Mouse (Mus musculus): ENCODE measurements around the gene Mthfd2l.
A peak's percentile ranks its signal among the peaks of the same experiment; 100 is the strongest.

Mthfd2l gene

GRCm38 (mm10) chr5:90949499-90949898 is 18.6 kb downstream of the Mthfd2l start:
- no peak for DNase-seq (ENCODE audit: low spot score)

- DNase-seq (ENCODE audit: low spot score): no peak
Measured at GRCm38 (mm10) chr5:90951475-90951874, 20.6 kb downstream of the Mthfd2l start.

- no peak for DNase-seq (ENCODE audit: low spot score)
Measured at GRCm38 (mm10) chr5:90952731-90953481, 22.0 kb downstream of the Mthfd2l start.

GRCm38 (mm10) chr5:90964316-90964715 is 33.4 kb downstream of the Mthfd2l start:
- DNase-seq (ENCODE audit: low spot score): no peak

GRCm38 (mm10) chr5:90964764-90965163 is 33.8 kb downstream of the Mthfd2l start:
- no peak for DNase-seq (ENCODE audit: low spot score)

- DNase-seq (ENCODE audit: low spot score): no peak
Measured at GRCm38 (mm10) chr5:90965386-90965785, 34.5 kb downstream of the Mthfd2l start.

GRCm38 (mm10) chr5:90977244-90977643 is 46.3 kb downstream of the Mthfd2l start:
- DNase-seq (ENCODE audit: low spot score): peak; percentile 42

GRCm38 (mm10) chr5:90980297-90980696 is 49.4 kb downstream of the Mthfd2l start:
- no peak for DNase-seq (ENCODE audit: low spot score)

- DNase-seq (ENCODE audit: low spot score): no peak
Measured at GRCm38 (mm10) chr5:90987605-90988004, 56.7 kb downstream of the Mthfd2l start.

GRCm38 (mm10) chr5:90988149-90988548 is 57.2 kb downstream of the Mthfd2l start:
- no peak for DNase-seq (ENCODE audit: low spot score)

- no peak for DNase-seq (ENCODE audit: low spot score)
Measured at GRCm38 (mm10) chr5:90988592-90988991, 57.7 kb downstream of the Mthfd2l start.

GRCm38 (mm10) chr5:90999942-91000341 is 69.0 kb downstream of the Mthfd2l start:
- DNase-seq (ENCODE audit: low spot score): no peak

GRCm38 (mm10) chr5:91015216-91015615 is 84.3 kb downstream of the Mthfd2l start:
- DNase-seq (ENCODE audit: low spot score): no peak

- no peak for DNase-seq (ENCODE audit: low spot score)
Measured at GRCm38 (mm10) chr5:91023114-91023513, 92.2 kb downstream of the Mthfd2l start.

- DNase-seq (ENCODE audit: low spot score): no peak
Measured at GRCm38 (mm10) chr5:91027164-91027563, 96.2 kb downstream of the Mthfd2l start, which contains the start of gene Epgn. Gene Epgn (plus strand): TSS chr5:91027464.

- DNase-seq (ENCODE audit: low spot score): no peak
Measured at GRCm38 (mm10) chr5:91027840-91028239, 96.9 kb downstream of the Mthfd2l start.

- no peak for DNase-seq (ENCODE audit: low spot score)
Measured at GRCm38 (mm10) chr5:91030629-91031028, 99.7 kb downstream of the Mthfd2l start.

- DNase-seq (ENCODE audit: low spot score): no peak
Measured at GRCm38 (mm10) chr5:91035341-91035740, 104.4 kb downstream of the Mthfd2l start.

GRCm38 (mm10) chr5:91036628-91037027 is 105.7 kb downstream of the Mthfd2l start:
- no peak for DNase-seq (ENCODE audit: low spot score)

- no peak for DNase-seq (ENCODE audit: low spot score)
Measured at GRCm38 (mm10) chr5:91037756-91038155, 106.8 kb downstream of the Mthfd2l start.

GRCm38 (mm10) chr5:91038547-91038946 is 107.6 kb downstream of the Mthfd2l start:
- peak; percentile 3 for DNase-seq (ENCODE audit: low spot score)

GRCm38 (mm10) chr5:91038963-91039362 is 108.0 kb downstream of the Mthfd2l start:
- DNase-seq (ENCODE audit: low spot score): no peak

- no peak for DNase-seq (ENCODE audit: low spot score)
Measured at GRCm38 (mm10) chr5:91047987-91048386, 117.1 kb downstream of the Mthfd2l start.

GRCm38 (mm10) chr5:91048397-91048796 is 117.5 kb downstream of the Mthfd2l start:
- no peak for DNase-seq (ENCODE audit: low spot score)
